15 mouse cellular contexts compared by ENCODE assay signal in the genomic region with DNA sequence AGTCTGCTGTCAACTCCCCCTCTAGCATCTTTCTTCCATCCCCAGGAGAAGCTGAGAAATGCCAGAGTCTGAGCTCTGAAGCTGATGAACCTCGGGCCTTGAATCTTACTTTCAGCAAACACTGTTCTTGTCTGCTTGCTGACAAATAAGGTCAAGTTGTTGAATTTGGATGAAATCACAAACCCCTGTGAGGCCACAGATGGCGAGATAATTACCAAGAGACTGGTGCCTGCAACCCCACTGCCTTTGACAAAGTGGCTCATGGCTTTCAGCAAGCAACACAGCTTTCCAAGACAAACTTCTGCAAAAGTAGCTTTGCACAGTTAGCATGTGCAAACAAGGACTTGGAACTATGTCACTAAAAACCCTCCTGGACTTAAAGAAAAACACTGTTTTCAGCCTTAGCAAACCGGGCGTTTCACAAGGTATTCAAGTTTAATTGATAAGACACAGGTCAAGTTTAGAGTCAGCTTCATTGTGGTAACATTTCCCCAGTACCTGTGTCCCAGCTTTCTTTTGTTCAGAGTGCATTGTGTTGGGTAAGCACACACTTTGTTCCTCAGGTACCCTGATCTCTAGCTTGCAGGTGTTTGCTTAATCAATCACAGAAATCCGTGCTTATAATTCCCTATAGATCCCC. TPM values are rescaled to one million over a fixed set of nuclear protein-coding genes. Genes with fewer than 3 reads are reported as not detected.
DNase-seq lines count a peak whose midpoint lies in the region; ATAC-seq and TF ChIP-seq lines count a peak whose summit lies in the region.
"Had no signal": no experiment of that assay in that cellular context is flagged by ENCODE, and none has a peak within 500 bp of the region (broad histone marks: within the 10 kb centered on the region; RNA-seq: fewer than 3 reads in every experiment).

No protein-coding gene starts in this region.

- ATAC-seq in lung, embryonic 14.5 days (ENCODE audit: insufficient read depth): no peak; the same call in 1 of the 2 replicates

- WGBS in lung, embryonic 14.5 days: 56% methylated on average over 5 of the region's 5 CpGs
- 47% methylated on average over 5 of the region's 5 CpGs for WGBS in lung, adult 2 months

- DNase-seq in lung, embryonic 14.5 days: peak; percentile 18
- no peak for DNase-seq in lung, adult 2 months
- DNase-seq in cerebellum, adult 11-12 months: peak; percentile 60
- peak; percentile 52 to 68 for DNase-seq in cerebellum, postnatal 14 days
- DNase-seq in retina, embryonic 14.5 days (ENCODE audit: low spot score): peak; percentile 34
- no peak for DNase-seq in spleen, postnatal 14 days (ENCODE audit: low spot score in 2 of 2)
- no peak for DNase-seq in heart, postnatal 25 days (ENCODE audit: low spot score)
- DNase-seq: heart, adult 2 months; heart, postnatal 14 days; kidney, adult 8-10 months; thymus, postnatal 25 days had no signal

- TF ChIP-seq CTCF in lung, embryonic 14.5 days (IDR thresholded peaks at IDR 0.05; ENCODE audit: low read depth): no peak
- no peak for TF ChIP-seq CTCF in lung, adult 2 months (IDR thresholded peaks at IDR 0.05; ENCODE audit: insufficient read depth, low read length)

- no peak overlapping the region for H3K4me3 ChIP-seq in lung, embryonic 14.5 days (ENCODE audit: low read depth, low read length)
- H3K4me3 ChIP-seq in lung, adult 2 months (replicated peaks; ENCODE audit: extremely low read depth, low read depth, low read length): no peak overlapping the region
- H3K4me3 ChIP-seq: heart, adult 2 months; layer of hippocampus, adult 2 months; neural tube, embryonic 12.5 days had no signal

- no peak overlapping the region for H3K4me2 ChIP-seq in lung, embryonic 14.5 days
- H3K4me2 ChIP-seq: neural tube, embryonic 12.5 days had no signal

- TF ChIP-seq POLR2A in lung, adult 2 months (IDR thresholded peaks at IDR 0.05; ENCODE audit: borderline replicate concordance, extremely low read depth, low read depth, low read length): no peak

- H3K36me3 ChIP-seq in lung, embryonic 14.5 days (ENCODE audit: insufficient read depth): no peaks in the 10 kb centered on the region
- H3K36me3 ChIP-seq: neural tube, embryonic 12.5 days had no signal

- no peaks in the 10 kb centered on the region for H3K9me3 ChIP-seq in lung, embryonic 14.5 days (ENCODE audit: low read depth, low read length)
- H3K9me3 ChIP-seq: neural tube, embryonic 12.5 days had no signal

- intact Hi-C loops in heart, postnatal 25 days (cut with DNase I): no loop called here

- H3K9ac ChIP-seq in lung, embryonic 14.5 days: no peak overlapping the region
- H3K9ac ChIP-seq: liver, embryonic 14.5 days; neural tube, embryonic 12.5 days had no signal

- no peaks in the 10 kb centered on the region for H3K4me1 ChIP-seq in lung, embryonic 14.5 days (ENCODE audit: insufficient read depth)
- no peaks in the 10 kb centered on the region for H3K4me1 ChIP-seq in lung, adult 2 months (ENCODE audit: control insufficient read depth, insufficient read depth, low read length)

- H3K27ac ChIP-seq in lung, embryonic 14.5 days (ENCODE audit: low read depth): no peak overlapping the region
- H3K27ac ChIP-seq: heart, adult 2 months; layer of hippocampus, adult 2 months; liver, embryonic 14.5 days; neural tube, embryonic 12.5 days had no signal

- H3K27me3 ChIP-seq in lung, embryonic 14.5 days (ENCODE audit: insufficient read depth, low read length): no peaks in the 10 kb centered on the region
- H3K27me3 ChIP-seq: neural tube, embryonic 12.5 days had no signal

RNA-seq across cellular contexts. Expression of a gene that starts 20.6 kb away (rescaled TPM):
- polyA plus RNA-seq in lung, embryonic 14.5 days (2014; fragmentation: Nextera tagmentation; extraction: Ambion mirVana): 0.70 and 1.2 TPM in 2 replicates
- polyA plus RNA-seq in lung, adult 2 months (2012; rRNA removed): 0.26 and 0.27 TPM in 2 replicates
- 1 to 10 TPM; 7.4 to 9.1 TPM for total RNA-seq in heart, postnatal 25 days (2021)
- total RNA-seq: megakaryocyte-erythroid progenitor cell, adult 5-6 weeks had no signal
- polyA plus RNA-seq: heart, adult 2 months had no signal

Comparison
In these comparisons a context has a peak if more than half of its experiments do, and no peak if none do; other contexts are left out.
1. DNase-seq: peak in lung, embryonic 14.5 days (single experiment), cerebellum, adult 11-12 months (single experiment), cerebellum, postnatal 14 days (2 of 2) and retina, embryonic 14.5 days (single experiment); none in lung, adult 2 months (single experiment), spleen, postnatal 14 days (0 of 2) and heart, postnatal 25 days (single experiment).